Mouse (Mus musculus): ENCODE data around the gene Adgrf1. TPM values are rescaled to one million over a fixed set of nuclear protein-coding genes. Genes with fewer than 3 reads are reported as not detected.

Adgrf1 gene
- not detected for total RNA-seq (2023)

GRCm38 (mm10) chr17:43270161-43270560 is at the start of gene Adgrf1:
Adgrf1 (plus strand) TSS chr17:43270329.

GRCm38 (mm10) chr17:43359826-43360619 is 89.9 kb downstream of the Adgrf1 start, which contains the start of gene Adgrf5:
Adgrf5 (plus strand) TSS chr17:43360451.

Other genes starting within 250 kb of the Adgrf1 start
- under 1 TPM in 1 of 2 experiments, not detected in 1; 0.45 TPM for gene Adgrf5, start 90.1 kb downstream of the Adgrf1 start, total RNA-seq (2023)
- gene Mep1a, start 232.5 kb downstream of the Adgrf1 start, total RNA-seq (2023) = not detected